Mouse (Mus musculus) kidney, embryonic 16.5 days (tissue): ENCODE measurements around the gene Olfr1086. TPM values are rescaled to one million over a fixed set of nuclear protein-coding genes. Genes with fewer than 3 reads are reported as not detected.
"Not testable (repeated sequence)": the region's sequence is repeated elsewhere in the genome, so short reads cannot be mapped to it uniquely, and the experiment has no call there.

Experiments used
- ATAC-seq: fragments of 200-750 bp; cut with Nextera tagmentation; 2 replicates; pipeline ENCODE4 v1.8.0; 2017; ENCODE audit warnings: moderate TSS enrichment; ENCODE audit not compliant: low FRiP score, low TSS enrichment
- H3K27ac ChIP-seq: fragments of 300-500 bp; sonication (generic); 2 replicates; pipeline ENCODE4 v1.5.1; 2014; ENCODE audit warnings: low read length
- H3K27me3 ChIP-seq: fragments of 300-500 bp; sonication (generic); 2 replicates; pipeline ENCODE4 v1.6.1; 2014; ENCODE audit warnings: low read length, control low read depth, mixed read lengths; ENCODE audit not compliant: insufficient read depth
- H3K36me3 ChIP-seq: fragments of 300-500 bp; sonication (generic); 2 replicates; pipeline ENCODE4 v1.6.1; 2014; ENCODE audit warnings: low read length, control low read depth, mixed read lengths; ENCODE audit not compliant: insufficient read depth
- H3K4me1 ChIP-seq: fragments of 300-500 bp; sonication (generic); 2 replicates; pipeline ENCODE4 v1.6.1; 2014; ENCODE audit warnings: low read length, control low read depth, mixed read lengths; ENCODE audit not compliant: insufficient read depth
- H3K4me2 ChIP-seq: fragments of 300-500 bp; sonication (generic); replicated peaks from 2 replicates; pipeline ENCODE4 v1.6.1; 2014; ENCODE audit warnings: low read depth, low read length
- H3K4me3 ChIP-seq: fragments of 300-500 bp; sonication (generic); 2 replicates; pipeline ENCODE4 v1.5.1; 2014; ENCODE audit warnings: mild to moderate bottlenecking, low read length
- H3K9ac ChIP-seq: fragments of 300-500 bp; sonication (generic); replicated peaks from 2 replicates; pipeline ENCODE4 v1.6.1; 2014; ENCODE audit warnings: low read length
- H3K9me3 ChIP-seq: fragments of 300-500 bp; sonication (generic); 2 replicates; pipeline ENCODE4 v1.6.1; 2016; ENCODE audit warnings: low read length, control low read depth
- WGBS: fragments of 180-500 bp; shearing (Covaris S2); extraction: QIAGEN DNeasy Blood & Tissue Kit; methylation state at CpG from one replicate; pipeline ENCODE4 v1.1.7; 2014; 5-methylcytosine and 5-hydroxymethylcytosine counted together
- polyA plus RNA-seq: library from polyadenylated mRNA; unstranded; fragments of >200 nt; fragmentation: Nextera tagmentation; extraction: Ambion mirVana; gene quantifications from 2 replicates; pipeline ENCODE4 v1.2.1, GENCODE M21; 2015

Gene Olfr1086
- not detected in 2 replicates for polyA plus RNA-seq

- Histone ChIP-seq H3K27ac (no peak within 1 kb of the TSS), H3K4me1 (no peaks in the 10 kb centered on the region), H3K9me3 (no peaks in the 10 kb centered on the region), H3K36me3 (no peaks in the 10 kb centered on the region), H3K27me3 (no peaks in the 10 kb centered on the region), H3K4me2 (no peak within 1 kb of the TSS), H3K9ac (no peak within 1 kb of the TSS), H3K4me3 (no peak within 1 kb of the TSS)
- WGBS, result 73% methylated on average over 2 of the region's 2 CpGs
- no peak for ATAC-seq
Observed at GRCm38 (mm10) chr2:86679992-86680391, at the start of gene Olfr1086. TSS of gene Olfr1086 (minus strand) at chr2:86680092.

- H3K4me1 ChIP-seq, result no peaks in the 10 kb centered on the region
- H3K36me3 ChIP-seq, result no peaks in the 10 kb centered on the region
- H3K9me3 ChIP-seq, result no peaks in the 10 kb centered on the region
- no peak within 1 kb of the TSS for H3K4me3 ChIP-seq
- no peak within 1 kb of the TSS for H3K27ac ChIP-seq
- no peak within 1 kb of the TSS for H3K9ac ChIP-seq
- no peak for ATAC-seq
- no peaks in the 10 kb centered on the region for H3K27me3 ChIP-seq
- H3K4me2 ChIP-seq, result no peak within 1 kb of the TSS
Observed at GRCm38 (mm10) chr2:86698295-86698694, 18.4 kb upstream of the Olfr1086 start, which contains the start of gene Olfr1087. TSS of gene Olfr1087 (minus strand) at chr2:86698395.

GRCm38 (mm10) chr2:86661919-86662318 is 18.0 kb downstream of the Olfr1086 start, which contains the start of gene Olfr1085:
TSS of gene Olfr1085 (minus strand) at chr2:86662019.
- WGBS, result 47% methylated on average over 1 of the region's 1 CpGs
- Histone ChIP-seq H3K27ac (no peak within 1 kb of the TSS), H3K9me3 (no peaks in the 10 kb centered on the region), H3K36me3 (no peaks in the 10 kb centered on the region), H3K4me1 (no peaks in the 10 kb centered on the region), H3K4me2 (no peak within 1 kb of the TSS), H3K9ac (no peak within 1 kb of the TSS), H3K27me3 (no peaks in the 10 kb centered on the region), H3K4me3 (no peak within 1 kb of the TSS)
- ATAC-seq, result no peak

- not testable (repeated sequence) for H3K27ac ChIP-seq, H3K9me3 ChIP-seq, H3K36me3 ChIP-seq, H3K9ac ChIP-seq, H3K4me3 ChIP-seq, H3K4me2 ChIP-seq, H3K27me3 ChIP-seq, ATAC-seq, H3K4me1 ChIP-seq
- WGBS, result 94% methylated on average over 1 of the region's 1 CpGs
Observed at GRCm38 (mm10) chr2:86639625-86640024, 40.3 kb downstream of the Olfr1086 start, which contains the start of gene Olfr1084. TSS of gene Olfr1084 (minus strand) at chr2:86639725.

Other genes starting within 250 kb of the Olfr1086 start
- not detected in 2 replicates for gene Olfr1065, start 229.5 kb downstream of the Olfr1086 start, polyA plus RNA-seq
- not detected in 2 replicates for gene Olfr1066, start 223.8 kb downstream of the Olfr1086 start, polyA plus RNA-seq
- gene Olfr228, start 192.7 kb downstream of the Olfr1086 start, polyA plus RNA-seq, result not detected in 2 replicates
- not detected in 2 replicates for gene Olfr1076, start 171.6 kb downstream of the Olfr1086 start, polyA plus RNA-seq
- gene Olfr1079, start 137.6 kb downstream of the Olfr1086 start, polyA plus RNA-seq, result not detected in 2 replicates
- gene Olfr1080, start 121.9 kb downstream of the Olfr1086 start, polyA plus RNA-seq, result not detected in 2 replicates
- gene Olfr1082, start 81.1 kb downstream of the Olfr1086 start, polyA plus RNA-seq, result not detected in 2 replicates
- not detected in 2 replicates for gene Olfr1084, start 40.4 kb downstream of the Olfr1086 start, polyA plus RNA-seq
- gene Olfr1085, start 18.1 kb downstream of the Olfr1086 start, polyA plus RNA-seq, result not detected in 2 replicates
- not detected in 2 replicates for gene Olfr1087, start 18.3 kb upstream of the Olfr1086 start, polyA plus RNA-seq
- not detected in 2 replicates for gene Olfr1089, start 53.6 kb upstream of the Olfr1086 start, polyA plus RNA-seq
- not detected in 2 replicates for gene Olfr1090, start 78.9 kb upstream of the Olfr1086 start, polyA plus RNA-seq
- not detected in 2 replicates for gene Olfr1093, start 102.4 kb upstream of the Olfr1086 start, polyA plus RNA-seq
- not detected in 2 replicates for gene Olfr141, start 129.9 kb upstream of the Olfr1086 start, polyA plus RNA-seq
- gene Olfr1094, start 144.6 kb upstream of the Olfr1086 start, polyA plus RNA-seq, result not detected in 2 replicates
- gene Olfr1095, start 171.6 kb upstream of the Olfr1086 start, polyA plus RNA-seq, result not detected in 2 replicates
- not detected in 2 replicates for gene Gm13723, start 194.7 kb upstream of the Olfr1086 start, polyA plus RNA-seq
- gene Olfr1097, start 212.1 kb upstream of the Olfr1086 start, polyA plus RNA-seq, result not detected in 2 replicates
- not detected in 2 replicates for gene Olfr1098, start 244.5 kb upstream of the Olfr1086 start, polyA plus RNA-seq